8 mouse cellular contexts compared by ENCODE assay signal in genomic region chr2:122637526-122637997, GRCm38 (mm10). TPM values are rescaled to one million over a fixed set of nuclear protein-coding genes. Genes with fewer than 3 reads are reported as not detected.
DNase-seq lines count a peak whose midpoint lies in the region; ATAC-seq lines count a peak whose summit lies in the region.

No protein-coding gene starts in this region.

- ATAC-seq in frontal cortex, adult (ENCODE audit: low TSS enrichment): peak; percentile 83

- 0 out of 2 replicates have a peak, but pooled peaks cover 4% of the 10 kb centered on the region for H3K4me1 ChIP-seq in hindbrain, embryonic 10.5 days (replicated peaks)

- H3K27me3 ChIP-seq in hindbrain, embryonic 10.5 days (ENCODE audit: insufficient read depth, poor library complexity, severe bottlenecking): peaks cover 19% of the 10 kb centered on the region

- H3K9me3 ChIP-seq in hindbrain, embryonic 10.5 days: no peaks in the 10 kb centered on the region

- peak; percentile 72 for DNase-seq in Muller cell, postnatal 12 days (ENCODE audit: inconsistent ontology term)
- peak; percentile 66 for DNase-seq in cerebellum, adult 9-10 months
- peak; percentile 73 for DNase-seq in hindbrain, embryonic 10.5 days (ENCODE audit: low spot score)
- DNase-seq in layer of hippocampus, postnatal 14 days (ENCODE audit: low spot score in 2 of 2): peak; percentile 49 to 52
- DNase-seq in lung, postnatal 36 days: peak; percentile 82
- DNase-seq in ovary, postnatal 36 days (ENCODE audit: low spot score): peak; percentile 74
- DNase-seq in thymus, postnatal 25 days: peak; percentile 79

- H3K4me3 ChIP-seq in hindbrain, embryonic 10.5 days: peak overlapping the region; percentile 59

- under 1% methylated on average over 36 of the region's 36 CpGs for WGBS in hindbrain, embryonic 10.5 days

- peaks cover 22% of the 10 kb centered on the region for H3K36me3 ChIP-seq in hindbrain, embryonic 10.5 days

- peak overlapping the region; percentile 45; the same call in 1 of the 2 replicates for H3K27ac ChIP-seq in hindbrain, embryonic 10.5 days

RNA-seq across cellular contexts. Expression of gene AA467197, which starts 0.8 kb away (rescaled TPM):
- 0.21 and 0.47 TPM in 2 replicates for polyA plus RNA-seq in hindbrain, embryonic 10.5 days (2016; fragmentation: Nextera tagmentation; extraction: Ambion mirVana)
- not detected for total RNA-seq in layer of hippocampus, postnatal 14 days (2021)

RNA-seq across cellular contexts. Expression of gene Gatm, which starts 26.5 kb away (rescaled TPM):
- 10.9 and 14.5 TPM in 2 replicates for polyA plus RNA-seq in hindbrain, embryonic 10.5 days (2016; fragmentation: Nextera tagmentation; extraction: Ambion mirVana)
- 10 to 100 TPM; 60.3 to 64.8 TPM for total RNA-seq in layer of hippocampus, postnatal 14 days (2021)

Comparison
In these comparisons a context has a peak if more than half of its experiments do, and no peak if none do; other contexts are left out.
1. Peak in every context shown above with its lines: DNase-seq, ATAC-seq, H3K4me3 ChIP-seq and H3K27ac ChIP-seq.